Mouse (Mus musculus) liver, adult 2 months (tissue): ENCODE measurements around the gene Slc7a6. TPM values are rescaled to one million over a fixed set of nuclear protein-coding genes. Genes with fewer than 3 reads are reported as not detected.

Experiments used
- DNase-seq: peaks from one replicate; pipeline ENCODE4 v3.0.0-alpha.2; 2011; ENCODE audit warnings: low read depth, low spot score; ENCODE audit errors: extremely low read depth
- H3K27ac ChIP-seq: fragments of 200-500 bp; replicated peaks from 2 replicates; pipeline ENCODE4 v1.5.1; 2012; ENCODE audit warnings: low read depth, mild to moderate bottlenecking, control low read depth, inconsistent platforms, low read length; ENCODE audit not compliant: insufficient read depth
- H3K27me3 ChIP-seq: fragments of 200-500 bp; 2 replicates; pipeline ENCODE4 v1.6.1; 2012; ENCODE audit warnings: mild to moderate bottlenecking, moderate library complexity, low read length, inconsistent platforms; ENCODE audit not compliant: control insufficient read depth, insufficient read depth
- H3K36me3 ChIP-seq: fragments of 200-500 bp; 2 replicates; pipeline ENCODE4 v1.6.1; 2012; ENCODE audit warnings: low read length, inconsistent platforms; ENCODE audit not compliant: control insufficient read depth, insufficient read depth
- H3K4me1 ChIP-seq: fragments of 200-500 bp; 2 replicates; pipeline ENCODE4 v1.6.1; 2011; ENCODE audit warnings: low read length; ENCODE audit not compliant: control insufficient read depth, insufficient read depth
- H3K4me3 ChIP-seq: fragments of 200-500 bp; 2 replicates; pipeline ENCODE4 v1.5.1; 2011; ENCODE audit warnings: low read depth, mild to moderate bottlenecking, control low read depth, low read length, moderate library complexity; ENCODE audit not compliant: insufficient read depth
- H3K79me2 ChIP-seq: fragments of 200-500 bp; 2 replicates; pipeline ENCODE4 v1.6.1; 2012; ENCODE audit warnings: inconsistent platforms, mild to moderate bottlenecking, low read length, moderate library complexity; ENCODE audit not compliant: control insufficient read depth, insufficient read depth
- H3K9ac ChIP-seq: fragments of 200-500 bp; 2 replicates; pipeline ENCODE4 v1.6.1; 2012; ENCODE audit warnings: low read depth, mild to moderate bottlenecking, control low read depth, inconsistent platforms, low read length
- CTCF ChIP-seq: fragments of 200-500 bp; IDR thresholded peaks from 2 replicates; pipeline ENCODE4 v1.5.1; 2011; ENCODE audit warnings: low read depth, low read length, control low read depth
- POLR2A ChIP-seq: fragments of 200-500 bp; IDR thresholded peaks from 2 replicates; pipeline ENCODE4 v1.6.1; 2011; ENCODE audit warnings: low read length, control low read depth; ENCODE audit not compliant: insufficient read depth; ENCODE audit errors: extremely low read depth
- WGBS: fragments of 180-500 bp; shearing (Covaris S2); methylation state at CpG from one replicate; pipeline ENCODE4 v1.1.7; 2018; 5-methylcytosine and 5-hydroxymethylcytosine counted together
- polyA plus RNA-seq: library from polyadenylated mRNA; depleted of rRNA; stranded (reverse); fragments of >200 nt; gene quantifications from 2 replicates; pipeline ENCODE4 v1.2.3, GENCODE M21; 2012
- total RNA-seq: library from RNA; depleted of rRNA; stranded (reverse); fragments of >200 nt; gene quantifications from 2 replicates; pipeline ENCODE4 v1.2.3, GENCODE M21; 2014

The Slc7a6 gene
- total and polyA plus RNA-seq, 2 experiments, result 0.09 to 0.91 TPM

GRCm38 (mm10) chr8:106149801-106150652 is 18.6 kb upstream of the Slc7a6 start, which contains the start of gene Pla2g15:
Gene Pla2g15 (plus strand): TSS chr8:106150399.
- TF ChIP-seq POLR2A (peak; percentile 54; the same call in 1 of the 2 replicates), CTCF (no peak)
- Histone ChIP-seq H3K36me3 (peaks cover 2% of the 10 kb centered on the region; the same call in 1 of the 2 replicates), H3K27me3 (no peaks in the 10 kb centered on the region), H3K4me1 (peaks cover 13% of the 10 kb centered on the region), H3K4me3 (peak within 1 kb of the TSS; percentile 80), H3K27ac (peak within 1 kb of the TSS; percentile 87), H3K9ac (peak within 1 kb of the TSS; percentile 82), H3K79me2 (no peaks in the 10 kb centered on the region)
- WGBS, result under 1% methylated on average over 38 of the region's 38 CpGs
- peak; percentile 91 for DNase-seq

GRCm38 (mm10) chr8:106150653-106151000 is 18.0 kb upstream of the Slc7a6 start:
- WGBS, result 30% methylated on average over 8 of the region's 8 CpGs
- peaks cover 13% of the 10 kb centered on the region for H3K4me1 ChIP-seq
- peaks cover 2% of the 10 kb centered on the region; the same call in 1 of the 2 replicates for H3K36me3 ChIP-seq
- no peak for DNase-seq
- no peaks in the 10 kb centered on the region for H3K27me3 ChIP-seq
- H3K79me2 ChIP-seq, result no peaks in the 10 kb centered on the region
- peak overlapping the region; percentile 80 for H3K4me3 ChIP-seq
- peak overlapping the region; percentile 82 for H3K9ac ChIP-seq
- TF ChIP-seq CTCF, result no peak
- no peak for TF ChIP-seq POLR2A
- H3K27ac ChIP-seq, result peak overlapping the region; percentile 33

- Histone ChIP-seq H3K4me1 (peaks cover 13% of the 10 kb centered on the region), H3K36me3 (peaks cover 2% of the 10 kb centered on the region; the same call in 1 of the 2 replicates), H3K4me3 (peak overlapping the region; percentile 80), H3K27me3 (no peaks in the 10 kb centered on the region), H3K9ac (peak overlapping the region; percentile 82; the same call in 1 of the 2 replicates), H3K79me2 (no peaks in the 10 kb centered on the region), H3K27ac (0 out of 2 replicates have a peak overlapping the region, but pooled peaks have one; percentile 1)
- TF ChIP-seq POLR2A (no peak), CTCF (no peak)
- peak; percentile 74 for DNase-seq
- WGBS, result 41% methylated on average over 9 of the region's 9 CpGs
Observed at GRCm38 (mm10) chr8:106151041-106151440, 17.6 kb upstream of the Slc7a6 start.

GRCm38 (mm10) chr8:106152876-106153275 is 15.8 kb upstream of the Slc7a6 start:
- 81% methylated on average over 4 of the region's 4 CpGs for WGBS
- no peaks in the 10 kb centered on the region for H3K27me3 ChIP-seq
- H3K9ac ChIP-seq, result no peak overlapping the region
- DNase-seq, result no peak
- TF ChIP-seq CTCF (no peak), POLR2A (no peak)
- peaks cover 10% of the 10 kb centered on the region for H3K4me1 ChIP-seq
- H3K27ac ChIP-seq, result no peak overlapping the region
- H3K4me3 ChIP-seq, result no peak overlapping the region
- H3K79me2 ChIP-seq, result no peaks in the 10 kb centered on the region
- H3K36me3 ChIP-seq, result peaks cover 2% of the 10 kb centered on the region; the same call in 1 of the 2 replicates

GRCm38 (mm10) chr8:106157419-106157818 is 11.2 kb upstream of the Slc7a6 start:
- Histone ChIP-seq H3K79me2 (no peaks in the 10 kb centered on the region), H3K27me3 (no peaks in the 10 kb centered on the region), H3K4me1 (no peaks in the 10 kb centered on the region), H3K36me3 (peaks cover 5% of the 10 kb centered on the region), H3K9ac (no peak overlapping the region), H3K4me3 (no peak overlapping the region), H3K27ac (no peak overlapping the region)
- no peak for DNase-seq
- 88% methylated on average over 1 of the region's 1 CpGs for WGBS
- TF ChIP-seq CTCF (no peak), POLR2A (no peak)

- TF ChIP-seq CTCF (no peak), POLR2A (no peak)
- H3K27me3 ChIP-seq, result no peaks in the 10 kb centered on the region
- H3K9ac ChIP-seq, result no peak overlapping the region
- WGBS, result 93% methylated on average over 10 of the region's 10 CpGs
- H3K36me3 ChIP-seq, result peaks cover 5% of the 10 kb centered on the region
- H3K4me1 ChIP-seq, result no peaks in the 10 kb centered on the region
- H3K4me3 ChIP-seq, result no peak overlapping the region
- DNase-seq, result no peak
- no peaks in the 10 kb centered on the region for H3K79me2 ChIP-seq
- H3K27ac ChIP-seq, result no peak overlapping the region
Observed at GRCm38 (mm10) chr8:106158381-106158780, 10.3 kb upstream of the Slc7a6 start.
